Mouse (Mus musculus): ENCODE data around the gene Bad.

- TF ChIP-seq CTCF (IDR thresholded peaks at IDR 0.05; ENCODE audit: extremely low read depth, insufficient read length, insufficient replicate concordance, low read depth, low read length) (no peak), POLR2A (IDR thresholded peaks at IDR 0.05; ENCODE audit: low read depth, low read length) (no peak; the same call in 1 of the 2 replicates)
These were observed 23.3 kb upstream of the Bad start for GRCm38 (mm10) chr19:6918321-6918720.

All from small intestine, adult 2 months (tissue).